Mouse (Mus musculus) adrenal gland, postnatal 10 days (tissue): ENCODE data around the gene Dnajc3. TPM values are rescaled to one million over a fixed set of nuclear protein-coding genes. Genes with fewer than 3 reads are reported as not detected.
"Not testable (repeated sequence)": the region's sequence is repeated elsewhere in the genome, so short reads cannot be mapped to it uniquely, and the experiment has no call there.

ENCODE experiments used
- DNase-seq: peaks from one replicate; pipeline ENCODE4 v3.0.0; 2021; ENCODE audit warnings: mixed read lengths
- total RNA-seq, 2 experiments: library from RNA; stranded (reverse); gene quantifications; 2 replicates each; pipeline ENCODE4 v1.2.3; 2021

Gene Dnajc3
- total RNA-seq, 2 experiments from 2014 or later, result 42.4 to 50.9 TPM

- DNase-seq, result no peak
These were observed 7.0 kb upstream of the Dnajc3 start for GRCm38 (mm10) chr14:118930777-118931176.

GRCm38 (mm10) chr14:118931181-118931580 lies 6.6 kb upstream of the Dnajc3 start:
- no peak for DNase-seq

- DNase-seq, result no peak
These were observed 4.8 kb upstream of the Dnajc3 start for GRCm38 (mm10) chr14:118932956-118933355.

- no peak for DNase-seq
These were observed 3.1 kb upstream of the Dnajc3 start for GRCm38 (mm10) chr14:118934686-118935085.

- DNase-seq, result no peak
These were observed 1.5 kb upstream of the Dnajc3 start for GRCm38 (mm10) chr14:118936236-118936635.

GRCm38 (mm10) chr14:118936952-118937351 lies 824 bp upstream of the Dnajc3 start:
- DNase-seq, result no peak

GRCm38 (mm10) chr14:118938551-118938950 lies 775 bp downstream of the Dnajc3 start:
- DNase-seq, result peak; percentile 31

- DNase-seq, result no peak
These were observed 3.2 kb downstream of the Dnajc3 start for GRCm38 (mm10) chr14:118940796-118941495.

GRCm38 (mm10) chr14:118942076-118942475 lies 4.3 kb downstream of the Dnajc3 start:
- DNase-seq, result peak; percentile 10

- no peak for DNase-seq
These were observed 6.9 kb downstream of the Dnajc3 start for GRCm38 (mm10) chr14:118944702-118945101.

- DNase-seq, result no peak
These were observed 11.1 kb downstream of the Dnajc3 start for GRCm38 (mm10) chr14:118948841-118949240.

GRCm38 (mm10) chr14:118951912-118952583 lies 14.3 kb downstream of the Dnajc3 start:
- DNase-seq, result peak; percentile 35

GRCm38 (mm10) chr14:118958010-118958409 lies 20.2 kb downstream of the Dnajc3 start:
- no peak for DNase-seq

- DNase-seq, result no peak
These were observed 27.7 kb downstream of the Dnajc3 start for GRCm38 (mm10) chr14:118965356-118966000.

- no peak for DNase-seq
These were observed 29.9 kb downstream of the Dnajc3 start for GRCm38 (mm10) chr14:118967646-118968045.

GRCm38 (mm10) chr14:118972268-118972667 lies 34.5 kb downstream of the Dnajc3 start:
- DNase-seq, result no peak

- DNase-seq, result no peak
These were observed 39.5 kb downstream of the Dnajc3 start for GRCm38 (mm10) chr14:118977136-118977816.

- no peak for DNase-seq
These were observed 42.0 kb downstream of the Dnajc3 start for GRCm38 (mm10) chr14:118979571-118980325.

- no peak for DNase-seq
These were observed 42.6 kb downstream of the Dnajc3 start for GRCm38 (mm10) chr14:118980358-118980757.

GRCm38 (mm10) chr14:118980890-118981289 lies 43.1 kb downstream of the Dnajc3 start:
- no peak for DNase-seq

GRCm38 (mm10) chr14:118981711-118982428 lies 44.1 kb downstream of the Dnajc3 start:
- DNase-seq, result not testable (repeated sequence)
